Mouse (Mus musculus) skeletal muscle tissue, postnatal 0 days (tissue): ENCODE measurements around the gene Spata5. TPM values are rescaled to one million over a fixed set of nuclear protein-coding genes. Genes with fewer than 3 reads are reported as not detected.

ENCODE experiments used
- polyA plus RNA-seq: library from polyadenylated mRNA; unstranded; fragments of >200 nt; fragmentation: Nextera tagmentation; extraction: Ambion mirVana; gene quantifications from 2 replicates; pipeline ENCODE4 v1.2.1, GENCODE M21; 2015

The Spata5 gene
- 14.9 and 18.6 TPM in 2 replicates for polyA plus RNA-seq

DNA sequence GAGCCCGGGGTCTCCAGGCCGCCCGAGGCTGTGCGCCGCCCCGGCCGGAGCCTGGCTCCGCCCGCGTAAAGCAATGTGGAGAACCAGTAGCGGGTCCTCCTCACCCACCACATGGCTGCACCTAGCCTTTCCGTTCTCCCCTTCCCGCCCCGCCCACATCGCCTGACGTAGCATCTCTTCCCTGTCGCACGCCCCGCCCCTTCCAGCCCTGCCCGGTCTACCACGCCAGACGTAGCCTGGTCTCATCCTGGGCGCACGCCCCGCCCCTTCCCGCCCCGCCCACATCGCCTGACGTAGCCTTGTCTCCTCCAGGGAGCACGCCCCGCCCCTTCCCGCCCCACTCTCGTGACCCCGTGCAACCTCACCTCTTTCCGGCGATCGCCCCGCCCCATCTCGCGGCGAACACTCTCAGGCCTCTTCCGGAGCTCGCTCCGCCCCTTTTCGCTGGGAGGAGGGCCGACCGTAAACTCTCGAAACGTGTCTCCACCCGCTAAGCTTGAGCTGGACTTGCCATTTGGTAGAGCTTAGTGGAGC lies at the start of gene Spata5:
Gene Spata5, plus strand, starts transcription at position 439 of the 534 bp plus-strand sequence.

GRCm38 (mm10) chr3:37420072-37420471 lies 376 bp downstream of the Spata5 start, which contains the start of gene Nudt6:
TSS of gene Nudt6 (minus strand) at chr3:37420211.

Other genes starting within 250 kb of the Spata5 start
- gene Il21, start 187.3 kb upstream of the Spata5 start, polyA plus RNA-seq: not detected in 2 replicates
- 3.9 and 4.1 TPM in 2 replicates for gene Bbs12, start 107.3 kb upstream of the Spata5 start, polyA plus RNA-seq
- gene Cetn4, start 107.2 kb upstream of the Spata5 start, polyA plus RNA-seq: 1.6 and 2.0 TPM in 2 replicates
- 2.8 and 3.4 TPM in 2 replicates for gene Fgf2, start 71.5 kb upstream of the Spata5 start, polyA plus RNA-seq
- gene Nudt6, start 315 bp downstream of the Spata5 start, polyA plus RNA-seq: 25.4 and 28.3 TPM in 2 replicates
- 13.3 and 16.7 TPM in 2 replicates for gene Spry1, start 220.1 kb downstream of the Spata5 start, polyA plus RNA-seq